Mouse (Mus musculus): Measurements from ENCODE around the gene Fam181a. TPM values are rescaled to one million over a fixed set of nuclear protein-coding genes. Genes with fewer than 3 reads are reported as not detected.

The Fam181a gene
- 1 to 10 TPM; 5.1 to 7.1 TPM for total RNA-seq (2021)

GRCm38 (mm10) chr12:103310744-103311267, at the start of gene Fam181a:
TSS of gene Fam181a (plus strand) at chr12:103310975.
- intact Hi-C loops (cut with DNase I), result no loop called here
- DNase-seq (ENCODE audit: extremely low spot score in 1 of 2, low spot score in 2 of 2), result no peak

DNA sequence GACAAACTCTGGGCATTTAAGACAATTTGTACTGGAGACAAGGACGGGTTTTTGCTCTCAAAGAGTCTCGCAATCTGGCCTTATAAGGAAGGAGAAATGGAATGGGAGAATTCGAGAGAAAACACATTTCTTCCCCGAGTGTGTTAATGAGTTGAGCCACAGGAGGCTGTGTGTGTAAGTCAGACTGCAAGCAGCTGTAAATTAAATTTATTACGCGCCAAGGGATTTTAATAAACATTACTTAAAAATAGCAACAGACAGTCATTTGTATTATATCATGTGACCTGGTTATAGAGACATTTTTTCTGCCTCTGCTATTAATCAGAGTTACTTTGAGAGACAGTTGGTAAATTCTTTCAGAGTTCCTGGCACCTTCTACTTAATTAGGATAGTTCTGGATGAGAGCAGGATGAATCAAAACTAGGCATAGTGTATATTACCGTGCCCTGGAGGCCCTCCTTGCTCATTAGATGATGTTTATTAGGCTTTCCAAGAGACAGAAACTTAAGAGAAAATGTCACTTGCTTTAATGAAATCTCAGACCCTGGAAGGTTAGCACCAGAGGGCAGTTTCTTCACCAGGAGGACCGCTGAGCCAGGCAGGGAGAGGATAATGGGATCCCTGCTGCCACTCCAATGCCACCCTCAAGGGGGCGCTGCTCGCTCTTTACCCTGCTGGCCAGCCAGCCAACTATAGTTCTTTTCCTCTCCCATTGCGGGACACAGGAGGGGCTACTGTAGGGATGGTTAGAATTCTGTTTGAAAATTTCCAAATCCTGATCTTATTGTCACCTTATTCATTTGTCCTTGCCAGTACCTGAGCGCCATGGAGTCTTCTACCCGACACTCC, 48.5 kb upstream of the Fam181a start:
- no peak for DNase-seq (ENCODE audit: extremely low spot score in 1 of 2, low spot score in 2 of 2)
- intact Hi-C loops (cut with DNase I), result no loop called here

DNA sequence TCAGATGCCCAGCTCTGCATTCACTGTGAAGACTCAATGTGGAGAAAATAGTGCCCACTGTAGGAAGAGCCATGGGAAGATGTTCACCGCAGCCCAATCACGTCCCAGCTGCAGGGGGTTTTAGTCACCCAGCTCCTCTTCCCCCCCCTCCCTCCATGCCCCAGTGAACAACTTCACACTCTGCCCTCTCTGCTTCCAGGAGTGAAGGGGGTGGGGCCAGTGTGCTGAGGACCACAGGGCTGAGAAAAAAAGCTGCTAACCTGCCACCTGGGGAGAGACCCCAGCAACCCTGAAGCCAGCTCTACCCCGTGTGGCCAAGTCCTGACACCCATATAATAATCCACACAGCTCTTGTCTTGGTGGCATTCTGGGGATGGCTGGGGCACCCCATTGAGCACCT, 44.2 kb upstream of the Fam181a start:
- DNase-seq (ENCODE audit: extremely low spot score in 1 of 2, low spot score in 2 of 2), result no peak
- intact Hi-C loops (cut with DNase I), result no loop called here

DNA sequence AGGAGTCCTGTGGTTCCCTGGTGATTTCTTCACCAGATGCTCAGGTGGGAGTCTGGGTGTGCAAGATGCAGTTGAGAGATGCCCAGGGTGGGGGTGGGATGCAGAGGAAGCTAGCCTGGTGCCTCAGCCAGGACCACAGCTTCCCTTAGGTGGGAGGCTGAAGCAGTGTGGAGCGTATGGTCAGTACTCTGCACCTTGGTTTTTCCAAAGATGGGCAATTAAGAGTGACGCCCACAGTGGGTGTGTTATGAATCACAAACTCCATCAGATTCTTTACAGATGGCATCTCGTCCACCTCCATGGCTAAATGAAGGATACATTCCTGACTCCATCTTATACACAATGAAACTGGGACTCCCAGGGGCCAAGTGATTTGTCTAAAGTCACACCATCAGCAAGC, 38.6 kb upstream of the Fam181a start:
- no peak for DNase-seq (ENCODE audit: extremely low spot score in 1 of 2, low spot score in 2 of 2)
- intact Hi-C loops (cut with DNase I), result no loop called here

GRCm38 (mm10) chr12:103273051-103273450, 37.7 kb upstream of the Fam181a start:
- DNase-seq (ENCODE audit: extremely low spot score in 1 of 2, low spot score in 2 of 2), result no peak
- intact Hi-C loops (cut with DNase I), result no loop called here

DNA sequence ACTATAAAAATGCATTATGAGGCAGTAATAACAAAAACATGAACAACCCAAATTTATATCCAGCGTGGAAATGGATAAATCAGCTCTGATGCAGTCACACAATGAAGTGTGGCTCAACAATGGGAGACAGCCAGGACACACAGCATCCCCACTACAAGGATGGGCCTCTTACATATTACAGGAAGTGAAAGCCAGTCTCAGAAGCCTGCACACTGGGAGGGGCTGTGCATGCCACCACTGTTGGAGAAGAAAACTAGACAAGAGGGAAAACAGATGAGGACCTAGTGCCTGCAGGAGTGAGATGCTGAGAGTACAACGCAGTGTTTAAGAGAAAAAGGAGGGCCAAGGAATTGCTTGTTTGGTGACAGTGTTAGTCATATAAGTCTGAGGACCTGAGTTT, 37.0 kb upstream of the Fam181a start:
- intact Hi-C loops (cut with DNase I), result no loop called here
- no peak for DNase-seq (ENCODE audit: extremely low spot score in 1 of 2, low spot score in 2 of 2)

DNA sequence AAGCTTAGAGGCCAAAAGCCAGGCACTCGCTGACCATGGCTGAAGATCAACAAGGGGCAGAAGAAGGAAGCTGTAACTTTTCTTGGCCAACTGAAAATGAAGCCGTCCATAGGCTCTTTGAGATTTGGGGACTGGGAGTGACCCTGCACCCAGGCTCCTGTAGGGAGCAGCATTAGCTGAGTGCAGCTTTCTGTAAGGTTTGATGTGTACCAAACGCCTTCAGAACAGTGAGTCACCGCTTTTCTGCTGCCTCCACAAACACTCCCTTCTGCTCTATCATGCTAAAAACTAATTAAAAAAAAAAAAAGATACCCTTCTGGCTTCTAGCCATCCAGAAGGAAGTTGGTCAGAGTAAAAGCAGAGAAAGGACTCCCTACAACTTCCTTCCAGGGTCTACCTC, 34.4 kb upstream of the Fam181a start:
- no peak for DNase-seq (ENCODE audit: extremely low spot score in 1 of 2, low spot score in 2 of 2)
- intact Hi-C loops (cut with DNase I), result no loop called here

- intact Hi-C loops (cut with DNase I), result no loop called here
- DNase-seq (ENCODE audit: extremely low spot score in 1 of 2, low spot score in 2 of 2), result no peak
These were observed 29.3 kb upstream of the Fam181a start for GRCm38 (mm10) chr12:103281491-103281890.

- intact Hi-C loops (cut with DNase I), result no loop called here
These were observed 28.9 kb upstream of the Fam181a start for GRCm38 (mm10) chr12:103281912-103282311.

GRCm38 (mm10) chr12:103282936-103283335, 27.8 kb upstream of the Fam181a start:
- intact Hi-C loops (cut with DNase I), result no loop called here
- DNase-seq (ENCODE audit: extremely low spot score in 1 of 2, low spot score in 2 of 2), result no peak

More at GRCm38 (mm10) chr12:103281912-103282311, 28.9 kb upstream of the Fam181a start:
- DNase-seq (ENCODE audit: extremely low spot score in 1 of 2, low spot score in 2 of 2), result peak in 1 of 2 experiments; percentile 35

DNA sequence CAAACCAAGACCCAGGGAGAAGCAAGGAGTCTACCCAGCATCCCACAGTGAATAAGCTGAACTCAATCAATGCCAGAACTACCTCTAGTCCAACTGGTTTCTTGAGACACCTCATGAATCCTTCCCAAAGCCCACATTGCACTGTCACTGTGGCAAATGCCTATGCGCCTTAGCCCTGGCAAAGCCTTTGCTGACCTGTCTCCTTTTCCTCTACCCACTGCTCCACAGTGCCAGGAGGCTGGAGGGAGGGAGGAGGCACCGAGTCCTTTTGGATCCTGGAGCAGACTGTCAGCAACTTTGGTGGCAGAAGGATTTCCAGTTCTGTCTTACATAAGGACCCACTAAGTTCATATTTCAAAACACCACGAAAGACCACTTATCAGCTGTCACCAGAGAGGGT, 27.4 kb upstream of the Fam181a start:
- intact Hi-C loops (cut with DNase I), result no loop called here
- no peak for DNase-seq (ENCODE audit: extremely low spot score in 1 of 2, low spot score in 2 of 2)

DNA sequence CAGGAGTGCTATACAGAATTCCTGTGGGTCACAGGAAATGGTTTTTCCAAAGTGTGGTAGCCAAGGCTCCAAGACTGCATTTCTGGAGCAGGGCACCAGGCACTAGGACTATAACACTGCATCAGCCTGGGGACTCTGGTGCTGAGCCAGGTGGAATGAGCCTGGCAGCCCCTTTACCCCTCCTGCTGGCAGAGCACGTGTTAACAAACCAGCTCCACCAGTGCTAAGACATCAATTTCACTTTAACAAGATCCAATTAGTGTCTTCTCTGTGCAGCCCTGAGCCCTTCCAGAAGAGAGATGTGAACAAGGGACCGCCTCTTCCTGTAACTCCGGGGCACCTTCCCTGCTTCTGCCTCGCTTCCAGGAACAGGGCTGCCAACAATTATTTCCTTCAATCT, 23.5 kb upstream of the Fam181a start:
- DNase-seq (ENCODE audit: extremely low spot score in 1 of 2, low spot score in 2 of 2), result no peak
- intact Hi-C loops (cut with DNase I), result no loop called here

GRCm38 (mm10) chr12:103292366-103292765, 18.4 kb upstream of the Fam181a start:
- no peak for DNase-seq (ENCODE audit: extremely low spot score in 1 of 2, low spot score in 2 of 2)
- intact Hi-C loops (cut with DNase I), result no loop called here

GRCm38 (mm10) chr12:103296292-103296691, 14.5 kb upstream of the Fam181a start:
- DNase-seq (ENCODE audit: extremely low spot score in 1 of 2, low spot score in 2 of 2), result no peak
- intact Hi-C loops (cut with DNase I), result no loop called here

- DNase-seq (ENCODE audit: extremely low spot score in 1 of 2, low spot score in 2 of 2), result no peak
- intact Hi-C loops (cut with DNase I), result no loop called here
These were observed 10.3 kb upstream of the Fam181a start for GRCm38 (mm10) chr12:103300493-103300892.

GRCm38 (mm10) chr12:103301645-103302044, 9.1 kb upstream of the Fam181a start:
- DNase-seq (ENCODE audit: extremely low spot score in 1 of 2, low spot score in 2 of 2), result peak in 1 of 2 experiments; percentile 38
- intact Hi-C loops (cut with DNase I), result no loop called here

DNA sequence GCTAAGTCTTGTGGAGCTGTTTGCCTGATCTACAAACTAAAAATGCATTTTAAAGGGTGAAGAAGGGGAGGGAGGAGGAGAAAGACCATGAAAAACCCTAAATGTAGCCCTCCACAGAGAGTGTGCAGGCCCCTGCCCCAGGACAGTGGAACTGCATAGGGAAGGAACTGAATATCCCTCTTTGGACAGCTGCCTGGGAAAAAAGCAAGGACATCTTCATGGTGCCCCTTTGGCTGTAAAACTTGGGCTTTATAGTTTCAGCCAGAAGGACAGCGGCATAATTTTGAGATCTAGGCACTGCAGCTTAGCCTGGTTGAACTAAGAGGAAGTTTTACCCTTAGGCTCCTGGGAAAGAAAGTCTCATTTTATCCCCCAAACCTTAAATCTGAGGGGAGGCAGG, 7.8 kb upstream of the Fam181a start:
- intact Hi-C loops (cut with DNase I), result no loop called here
- DNase-seq (ENCODE audit: extremely low spot score in 1 of 2, low spot score in 2 of 2), result no peak

DNA sequence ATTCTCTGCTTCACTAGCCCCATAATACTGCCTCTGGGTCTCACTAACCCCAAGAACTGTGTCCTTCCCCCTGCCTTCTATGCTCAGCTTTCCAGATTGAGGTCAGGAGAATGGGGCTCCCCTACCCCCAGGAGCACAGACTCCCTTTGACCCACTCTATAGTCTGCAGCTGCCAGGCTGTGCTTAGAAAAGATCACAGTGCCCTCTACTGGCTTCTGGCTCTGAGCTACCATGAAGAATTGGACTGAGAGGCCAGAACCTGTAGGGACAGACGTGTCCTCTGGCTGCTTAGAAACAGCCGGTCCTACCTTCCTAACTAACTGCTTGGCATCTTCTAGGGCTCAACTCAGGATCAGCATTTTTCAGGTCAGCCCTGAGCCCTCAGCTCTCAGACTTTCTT, 4.6 kb upstream of the Fam181a start:
- intact Hi-C loops (cut with DNase I), result loop anchor here (2.0 kb wide), 1 partner anchor 163 kb away; no protein-coding TSS in a partner anchor
- DNase-seq (ENCODE audit: extremely low spot score in 1 of 2, low spot score in 2 of 2), result no peak

DNA sequence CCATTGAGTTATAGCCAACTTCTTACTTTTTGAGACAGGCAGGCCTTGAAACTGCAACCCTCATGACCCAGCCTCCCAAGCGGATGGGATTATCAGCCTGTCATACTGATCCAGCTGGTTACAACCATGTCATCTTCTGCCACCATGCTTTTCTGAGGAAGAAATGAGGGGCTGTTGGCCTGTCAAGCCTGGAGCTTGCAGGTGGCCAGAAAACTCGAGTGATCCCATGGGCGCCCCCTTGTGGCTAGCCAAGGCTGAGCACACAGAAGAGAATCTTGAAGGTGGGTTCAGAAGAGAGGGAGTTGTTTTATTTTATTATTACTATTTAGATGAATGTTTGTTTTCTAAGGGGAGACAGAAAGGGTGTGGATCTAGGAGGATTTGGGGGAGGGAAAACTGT, 4.1 kb upstream of the Fam181a start:
- peak in 1 of 2 experiments; percentile 57 for DNase-seq (ENCODE audit: extremely low spot score in 1 of 2, low spot score in 2 of 2)
- intact Hi-C loops (cut with DNase I), result loop anchor here (2.0 kb wide), 1 partner anchor 164 kb away; no protein-coding TSS in a partner anchor

DNA sequence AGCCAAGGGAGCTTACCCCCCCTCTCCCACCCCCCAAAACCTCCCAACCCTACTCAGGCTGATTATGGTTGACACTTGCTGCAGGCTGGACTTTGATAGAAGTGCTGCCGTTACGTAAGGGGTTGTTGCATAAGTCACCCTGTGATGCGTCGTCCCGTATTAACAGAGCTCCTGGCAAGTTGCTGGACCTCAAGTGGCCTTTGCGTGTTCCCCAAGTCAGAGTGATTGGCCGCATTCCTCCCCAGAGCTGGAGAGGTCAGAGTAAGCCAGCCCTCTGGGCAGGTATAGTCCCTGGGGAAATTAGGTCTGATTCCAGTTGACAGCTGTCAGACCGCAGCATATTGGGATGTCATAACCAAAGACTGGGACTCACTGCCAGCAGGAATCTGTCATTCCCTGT, 1.1 kb downstream of the Fam181a start:
- intact Hi-C loops (cut with DNase I), result no loop called here
- no peak for DNase-seq (ENCODE audit: extremely low spot score in 1 of 2, low spot score in 2 of 2)
